ENCODE assay signal across 21 mouse cellular contexts in genomic region chr14:48656711-48657110, GRCm38 (mm10). TPM values are rescaled to one million over a fixed set of nuclear protein-coding genes. Genes with fewer than 3 reads are reported as not detected.
A peak's percentile ranks its signal among the peaks of the same experiment; 100 is the strongest.
DNase-seq lines count a peak whose midpoint lies in the region; ATAC-seq and TF ChIP-seq lines count a peak whose summit lies in the region.
"Had no signal": no experiment of that assay in that cellular context is flagged by ENCODE, and none has a peak within 500 bp of the region (broad histone marks: within the 10 kb centered on the region; RNA-seq: fewer than 3 reads in every experiment).

No protein-coding gene starts in this region.

- no peak overlapping the region for H3K27ac ChIP-seq in limb, embryonic 11.5 days (replicated peaks; ENCODE audit: low read depth, low read length)
- H3K27ac ChIP-seq in limb, embryonic 10.5 days: no peak overlapping the region
- H3K27ac ChIP-seq in midbrain, embryonic 15.5 days: no peak overlapping the region
- H3K27ac ChIP-seq: embryonic facial prominence, embryonic 10.5 days; forebrain, embryonic 12.5 days; gastrocnemius, adult 2 months; heart, embryonic 13.5 days; hindbrain, embryonic 13.5 days had no signal

- no peaks in the 10 kb centered on the region for H3K9me3 ChIP-seq in limb, embryonic 11.5 days (ENCODE audit: control insufficient read depth, low read length)
- no peaks in the 10 kb centered on the region for H3K9me3 ChIP-seq in limb, embryonic 10.5 days (replicated peaks)
- H3K9me3 ChIP-seq in midbrain, embryonic 15.5 days: no peaks in the 10 kb centered on the region
- H3K9me3 ChIP-seq: embryonic facial prominence, embryonic 10.5 days; forebrain, embryonic 12.5 days; heart, embryonic 13.5 days; hindbrain, embryonic 13.5 days had no signal

- DNase-seq in embryo, embryonic 9.5 days (ENCODE audit: extremely low spot score): peak; percentile 12
- DNase-seq in embryo, embryonic 11 days: no peak
- peak; percentile 23 for DNase-seq in limb, embryonic 11.5 days (ENCODE audit: low spot score)
- no peak for DNase-seq in limb, embryonic 10.5 days (ENCODE audit: low spot score)
- no peak for DNase-seq in lung, adult 2 months
- no peak for DNase-seq in lung, postnatal 10 days
- DNase-seq: adrenal gland, postnatal 14 days; B cell, adult 2 months; cerebellum, adult 11-12 months; cerebellum, adult 9-10 months; cerebellum, postnatal 25 days; gastrocnemius, adult 2 months; gastrocnemius, postnatal 25 days; heart, postnatal 4 days had no signal

- 55% methylated on average over 4 of the region's 4 CpGs for WGBS in limb, embryonic 11.5 days
- 44% methylated on average over 4 of the region's 4 CpGs for WGBS in limb, embryonic 10.5 days
- 47% methylated on average over 4 of the region's 4 CpGs for WGBS in midbrain, embryonic 15.5 days
- 60% methylated on average over 4 of the region's 4 CpGs for WGBS in lung, adult 2 months

- no peak overlapping the region for H3K4me3 ChIP-seq in limb, embryonic 11.5 days (ENCODE audit: low read depth, low read length)
- H3K4me3 ChIP-seq in limb, embryonic 10.5 days: no peak overlapping the region
- H3K4me3 ChIP-seq in midbrain, embryonic 15.5 days: no peak overlapping the region; the same call in 1 of the 2 replicates
- no peak overlapping the region for H3K4me3 ChIP-seq in lung, adult 2 months (replicated peaks; ENCODE audit: extremely low read depth, low read depth, low read length)
- H3K4me3 ChIP-seq: embryonic facial prominence, embryonic 10.5 days; forebrain, embryonic 12.5 days; gastrocnemius, adult 2 months; heart, embryonic 13.5 days; hindbrain, embryonic 13.5 days had no signal

- no peak for TF ChIP-seq POLR2A in lung, adult 2 months (IDR thresholded peaks at IDR 0.05; ENCODE audit: borderline replicate concordance, extremely low read depth, low read depth, low read length)

- ATAC-seq in limb, embryonic 11.5 days (ENCODE audit: insufficient number of reproducible peaks, low FRiP score, low TSS enrichment, low read depth): no peak
- no peak for ATAC-seq in midbrain, embryonic 15.5 days (replicated peaks)
- ATAC-seq: CD4-positive, CD25-positive, alpha-beta regulatory T cell, adult 4 months had no signal

- H3K27me3 ChIP-seq in limb, embryonic 11.5 days (ENCODE audit: control insufficient read depth, insufficient read depth, low read length): peaks cover 96% of the 10 kb centered on the region
- peaks cover 100% of the 10 kb centered on the region for H3K27me3 ChIP-seq in limb, embryonic 10.5 days (ENCODE audit: low read depth, poor library complexity, severe bottlenecking)
- peaks cover 35% of the 10 kb centered on the region for H3K27me3 ChIP-seq in midbrain, embryonic 15.5 days (replicated peaks)

- no peaks in the 10 kb centered on the region for H3K36me3 ChIP-seq in limb, embryonic 11.5 days (ENCODE audit: control insufficient read depth, insufficient read depth, low read length)
- no peaks in the 10 kb centered on the region for H3K36me3 ChIP-seq in limb, embryonic 10.5 days
- H3K36me3 ChIP-seq in midbrain, embryonic 15.5 days (replicated peaks): no peaks in the 10 kb centered on the region
- H3K36me3 ChIP-seq: embryonic facial prominence, embryonic 10.5 days; forebrain, embryonic 12.5 days; heart, embryonic 13.5 days; hindbrain, embryonic 13.5 days had no signal

- no peak overlapping the region for H3K4me2 ChIP-seq in limb, embryonic 11.5 days (ENCODE audit: low read depth, severe bottlenecking)
- H3K4me2 ChIP-seq in midbrain, embryonic 15.5 days: peak overlapping the region; percentile 49
- H3K4me2 ChIP-seq: heart, embryonic 13.5 days; hindbrain, embryonic 13.5 days had no signal

- no peaks in the 10 kb centered on the region for H3K4me1 ChIP-seq in limb, embryonic 11.5 days (ENCODE audit: control insufficient read depth, insufficient read depth, low read length)
- peaks cover 18% of the 10 kb centered on the region for H3K4me1 ChIP-seq in limb, embryonic 10.5 days
- H3K4me1 ChIP-seq in midbrain, embryonic 15.5 days: peaks cover 19% of the 10 kb centered on the region
- no peaks in the 10 kb centered on the region for H3K4me1 ChIP-seq in lung, adult 2 months (ENCODE audit: control insufficient read depth, insufficient read depth, low read length)

- TF ChIP-seq CTCF in lung, adult 2 months (IDR thresholded peaks at IDR 0.05; ENCODE audit: insufficient read depth, low read length): no peak

- no peak overlapping the region for H3K9ac ChIP-seq in limb, embryonic 11.5 days (ENCODE audit: low read length)
- H3K9ac ChIP-seq in midbrain, embryonic 15.5 days: no peak overlapping the region
- H3K9ac ChIP-seq: heart, embryonic 13.5 days; hindbrain, embryonic 13.5 days had no signal

RNA-seq across cellular contexts. Expression of gene Otx2, which starts 16.9 kb away (rescaled TPM):
- not detected in 2 replicates for polyA plus RNA-seq in limb, embryonic 11.5 days (2014; fragmentation: Nextera tagmentation; extraction: Ambion mirVana)
- polyA plus RNA-seq in limb, embryonic 10.5 days (2016; fragmentation: Nextera tagmentation; extraction: Ambion mirVana): 0.06 TPM in 1 of 2 replicates, not detected in the other
- polyA plus RNA-seq in midbrain, embryonic 15.5 days (2015; fragmentation: Nextera tagmentation; extraction: Ambion mirVana): 83.5 and 83.6 TPM in 2 replicates
- not detected in 2 replicates for polyA plus RNA-seq in lung, adult 2 months (2012; rRNA removed)
- polyA plus RNA-seq: CD4-positive, CD25-positive, alpha-beta regulatory T cell, adult 4 months; heart, embryonic 13.5 days; heart, postnatal 0 days had no signal

Comparison
In these comparisons a context has a peak if more than half of its experiments do, and no peak if none do; other contexts are left out.
1. DNase-seq: peak in embryo, embryonic 9.5 days (single experiment) and limb, embryonic 11.5 days (single experiment); none in embryo, embryonic 11 days (single experiment), limb, embryonic 10.5 days (single experiment), lung, adult 2 months (single experiment) and lung, postnatal 10 days (single experiment).
2. RNA of gene Otx2, which starts 16.9 kb away (polyA plus RNA-seq): 83.5 to 83.6 TPM in midbrain, embryonic 15.5 days; 0.06 TPM in limb, embryonic 10.5 days, not detected in limb, embryonic 11.5 days and not detected in lung, adult 2 months; every median in the first group is over 10 times any median in the second.